Mouse (Mus musculus) intestine, embryonic 14.5 days (tissue): ENCODE measurements around the gene Pgap3. TPM values are rescaled to one million over a fixed set of nuclear protein-coding genes. Genes with fewer than 3 reads are reported as not detected.
"Not testable (repeated sequence)": the region's sequence is repeated elsewhere in the genome, so short reads cannot be mapped to it uniquely, and the experiment has no call there.

Experiments used
- ATAC-seq: fragments of 200-750 bp; cut with Nextera tagmentation; replicated peaks from 2 replicates; pipeline ENCODE4 v1.8.0; 2017; ENCODE audit warnings: low read depth, moderate number of reproducible peaks, moderate TSS enrichment, moderate library complexity; ENCODE audit not compliant: low FRiP score, low TSS enrichment
- DNase-seq: peaks from one replicate; pipeline ENCODE4 v3.0.0-alpha.2; 2018; ENCODE audit warnings: low spot score
- H3K27ac ChIP-seq: fragments of 300-500 bp; sonication (generic); 2 replicates; pipeline ENCODE4 v1.5.1; 2014; ENCODE audit warnings: low read depth, mild to moderate bottlenecking, control low read depth
- H3K27me3 ChIP-seq: fragments of 300-500 bp; sonication (generic); replicated peaks from 2 replicates; pipeline ENCODE4 v1.6.1; 2014; ENCODE audit warnings: low read length, control low read depth; ENCODE audit not compliant: control insufficient read depth, insufficient read depth
- H3K36me3 ChIP-seq: fragments of 300-500 bp; sonication (generic); 2 replicates; pipeline ENCODE4 v1.6.1; 2014; ENCODE audit warnings: low read length, control low read depth; ENCODE audit not compliant: control insufficient read depth, insufficient read depth
- H3K4me1 ChIP-seq: fragments of 300-500 bp; sonication (generic); replicated peaks from 2 replicates; pipeline ENCODE4 v1.6.1; 2014; ENCODE audit warnings: low read length, control low read depth, mixed read lengths; ENCODE audit not compliant: control insufficient read depth, insufficient read depth
- H3K4me2 ChIP-seq: fragments of 300-500 bp; sonication (generic); 2 replicates; pipeline ENCODE4 v1.6.1; 2014; ENCODE audit warnings: low read length
- H3K4me3 ChIP-seq: fragments of 300-500 bp; sonication (generic); 2 replicates; pipeline ENCODE4 v1.5.1; 2014; ENCODE audit warnings: low read depth, low read length, control low read depth, mixed read lengths
- H3K9ac ChIP-seq: fragments of 300-500 bp; sonication (generic); 2 replicates; pipeline ENCODE4 v1.6.1; 2014; ENCODE audit warnings: mild to moderate bottlenecking, low read length
- H3K9me3 ChIP-seq: fragments of 300-500 bp; sonication (generic); 2 replicates; pipeline ENCODE4 v1.6.1; 2016; ENCODE audit warnings: low read length, control low read depth; ENCODE audit not compliant: control insufficient read depth
- WGBS: fragments of 180-500 bp; shearing (Covaris S2); extraction: QIAGEN DNeasy Blood & Tissue Kit; methylation state at CpG from one replicate; pipeline ENCODE4 v1.1.7; 2014; 5-methylcytosine and 5-hydroxymethylcytosine counted together
- polyA plus RNA-seq: library from polyadenylated mRNA; unstranded; fragments of >200 nt; fragmentation: Nextera tagmentation; extraction: Ambion mirVana; gene quantifications from 2 replicates; pipeline ENCODE4 v1.2.1, GENCODE M21; 2014

Gene Pgap3
- polyA plus RNA-seq, 1 experiment from 2014 or later: 14.1 TPM

DNA sequence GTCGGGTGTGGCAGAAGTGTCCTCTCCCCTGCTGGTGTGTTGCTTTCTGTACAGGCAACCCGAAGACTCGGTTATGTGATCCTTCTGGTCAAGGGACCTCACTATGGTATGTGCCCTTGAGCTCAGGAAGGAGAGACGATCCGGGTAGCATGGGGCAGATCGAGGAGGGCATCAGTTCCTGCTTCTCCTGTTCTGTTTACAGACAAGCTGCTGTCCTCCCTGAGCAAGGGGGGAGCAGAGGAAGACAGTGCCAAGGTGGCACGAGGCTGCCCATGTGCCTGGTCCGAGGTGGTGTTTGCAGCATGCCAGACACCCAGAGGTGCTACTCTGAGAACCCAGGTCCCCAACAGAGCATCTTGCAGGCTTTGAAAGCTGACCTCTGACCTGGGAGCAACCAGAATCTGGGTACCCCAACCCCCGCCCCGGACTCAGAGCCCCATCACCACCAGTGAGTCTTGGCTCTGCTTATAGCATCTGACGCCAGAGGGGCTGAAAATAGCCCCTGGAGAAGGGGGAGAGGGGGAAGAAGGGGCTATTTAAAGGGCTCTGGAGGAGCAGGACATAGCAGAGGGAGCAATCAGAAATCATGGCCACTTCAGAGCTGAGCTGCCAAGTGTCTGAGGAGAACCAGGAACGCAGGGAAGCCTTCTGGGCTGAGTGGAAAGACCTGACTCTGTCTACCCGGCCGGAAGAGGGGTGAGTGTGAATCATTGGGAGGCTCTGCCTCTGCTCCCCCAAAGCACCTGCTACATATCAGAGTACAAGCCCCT is 16.8 kb downstream of the Pgap3 start, which contains the start of gene Tcap:
Tcap (plus strand) TSS at position 551 of the 770 bp plus-strand sequence.
- peaks cover 34% of the 10 kb centered on the region for H3K27me3 ChIP-seq
- H3K36me3 ChIP-seq: peaks cover 25% of the 10 kb centered on the region
- H3K4me1 ChIP-seq: no peaks in the 10 kb centered on the region
- H3K9ac ChIP-seq: no peak within 1 kb of the TSS
- WGBS: 57% methylated on average over 14 of the region's 14 CpGs
- no peak for ATAC-seq
- no peak within 1 kb of the TSS for H3K4me3 ChIP-seq
- H3K27ac ChIP-seq: no peak within 1 kb of the TSS
- H3K4me2 ChIP-seq: no peak within 1 kb of the TSS
- DNase-seq: no peak
- H3K9me3 ChIP-seq: no peaks in the 10 kb centered on the region

- Histone ChIP-seq H3K36me3 (peaks cover 35% of the 10 kb centered on the region), H3K27me3 (peaks cover 24% of the 10 kb centered on the region)
- not testable (repeated sequence) for H3K27ac ChIP-seq, H3K9me3 ChIP-seq, ATAC-seq, H3K4me3 ChIP-seq, H3K4me2 ChIP-seq, DNase-seq, H3K9ac ChIP-seq, H3K4me1 ChIP-seq
- WGBS: 28% methylated on average over 2 of the region's 2 CpGs
Observed at GRCm38 (mm10) chr11:98382405-98382804, 17.9 kb downstream of the Pgap3 start.

DNA sequence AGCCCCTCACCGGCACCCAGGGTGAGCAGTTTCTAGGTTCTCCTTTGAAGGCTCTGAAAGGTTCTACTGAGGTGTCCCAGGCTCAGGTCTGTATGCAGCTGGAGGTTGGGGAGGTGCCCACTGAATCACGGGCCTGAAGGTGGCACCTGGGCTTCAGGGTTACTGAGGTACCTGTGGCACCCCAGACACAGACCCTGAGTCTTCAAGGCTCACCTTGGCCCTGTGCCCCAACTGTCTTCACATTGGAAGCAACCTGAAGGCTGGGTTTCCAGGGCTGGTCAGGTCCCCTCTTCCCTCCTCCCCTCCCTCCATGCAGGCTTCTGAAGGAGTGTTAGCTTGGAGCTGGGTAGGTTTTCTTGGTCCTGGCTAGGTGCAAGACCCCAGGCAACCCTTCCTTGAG is 18.6 kb downstream of the Pgap3 start:
- WGBS: 90% methylated on average over 2 of the region's 2 CpGs

DNA sequence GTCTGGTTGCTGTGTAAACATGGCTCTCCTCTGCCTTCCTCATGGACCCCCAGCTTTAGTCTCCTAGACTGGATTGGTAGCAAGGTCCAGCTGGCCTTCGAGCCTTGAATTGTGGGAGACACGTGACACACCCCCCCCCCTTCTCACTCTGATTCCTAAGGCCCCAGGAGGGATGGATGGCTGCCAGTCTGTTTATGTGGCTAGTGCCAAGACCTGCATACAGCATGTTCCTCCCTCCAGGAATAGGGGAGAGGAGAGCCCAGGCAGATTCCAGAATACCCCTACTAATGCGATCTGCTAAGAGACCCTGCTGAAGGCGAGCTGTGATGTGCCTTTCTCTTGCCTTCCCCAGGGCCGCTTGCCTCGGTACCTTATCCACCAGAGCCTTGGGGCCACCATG is 20.2 kb downstream of the Pgap3 start:
- DNase-seq (no peak), ATAC-seq (no peak)
- Histone ChIP-seq H3K9ac (no peak overlapping the region), H3K36me3 (peaks cover 58% of the 10 kb centered on the region), H3K9me3 (no peaks in the 10 kb centered on the region), H3K4me2 (no peak overlapping the region), H3K27me3 (peaks cover under 1% of the 10 kb centered on the region; the same call in 1 of the 2 replicates), H3K27ac (no peak overlapping the region), H3K4me3 (no peak overlapping the region), H3K4me1 (no peaks in the 10 kb centered on the region)
- 80% methylated on average over 6 of the region's 6 CpGs for WGBS

More for the DNA sequence above, 18.6 kb downstream of the Pgap3 start:
- no peaks in the 10 kb centered on the region for H3K9me3 ChIP-seq
- no peak overlapping the region for H3K4me2 ChIP-seq
- H3K27me3 ChIP-seq: peaks cover 16% of the 10 kb centered on the region
- peaks cover 43% of the 10 kb centered on the region for H3K36me3 ChIP-seq
- H3K4me3 ChIP-seq: no peak overlapping the region
- H3K4me1 ChIP-seq: no peaks in the 10 kb centered on the region
- H3K27ac ChIP-seq: no peak overlapping the region
- H3K9ac ChIP-seq: no peak overlapping the region
- DNase-seq: no peak
- no peak for ATAC-seq

DNA sequence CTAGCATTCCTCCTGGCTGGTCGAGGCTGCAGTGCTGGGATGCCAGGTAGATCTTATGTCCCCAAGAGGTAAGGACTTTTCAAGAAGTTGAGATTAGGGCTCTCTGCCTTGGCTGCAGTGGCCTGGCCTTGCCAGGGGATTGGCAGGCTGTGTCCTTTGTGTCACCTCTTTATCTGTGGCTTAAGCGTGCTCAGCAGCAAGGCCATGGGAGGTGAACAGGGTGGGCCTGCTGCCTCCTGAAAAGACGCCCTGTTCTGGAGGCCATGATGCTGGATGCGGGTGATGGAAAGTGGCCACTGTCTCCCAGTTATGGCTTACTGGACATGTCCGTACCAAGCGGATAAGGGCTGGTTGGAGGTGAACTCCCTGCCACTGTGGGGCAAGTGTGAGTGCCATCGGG is 20.9 kb downstream of the Pgap3 start:
- no peak overlapping the region for H3K4me3 ChIP-seq
- no peak overlapping the region for H3K27ac ChIP-seq
- no peaks in the 10 kb centered on the region for H3K27me3 ChIP-seq
- H3K9ac ChIP-seq: no peak overlapping the region
- H3K36me3 ChIP-seq: peaks cover 65% of the 10 kb centered on the region
- 80% methylated on average over 7 of the region's 7 CpGs for WGBS
- no peak overlapping the region for H3K4me2 ChIP-seq
- ATAC-seq (no peak), DNase-seq (no peak)
- no peaks in the 10 kb centered on the region for H3K9me3 ChIP-seq
- H3K4me1 ChIP-seq: no peaks in the 10 kb centered on the region

GRCm38 (mm10) chr11:98377787-98378186 is 22.5 kb downstream of the Pgap3 start:
- Histone ChIP-seq H3K9ac (no peak overlapping the region), H3K4me3 (no peak overlapping the region), H3K27me3 (no peaks in the 10 kb centered on the region), H3K9me3 (no peaks in the 10 kb centered on the region), H3K4me2 (no peak overlapping the region), H3K4me1 (no peaks in the 10 kb centered on the region), H3K27ac (no peak overlapping the region), H3K36me3 (peaks cover 70% of the 10 kb centered on the region)
- DNase-seq: no peak
- ATAC-seq: no peak
- WGBS: 82% methylated on average over 11 of the region's 11 CpGs

- ATAC-seq: no peak
- Histone ChIP-seq H3K4me2 (no peak overlapping the region), H3K27me3 (no peaks in the 10 kb centered on the region), H3K36me3 (peaks cover 70% of the 10 kb centered on the region), H3K27ac (no peak overlapping the region), H3K4me3 (no peak overlapping the region), H3K4me1 (0 out of 2 replicates have a peak, but pooled peaks cover 4% of the 10 kb centered on the region), H3K9ac (no peak overlapping the region), H3K9me3 (no peaks in the 10 kb centered on the region)
- no peak for DNase-seq
- WGBS: 70% methylated on average over 5 of the region's 5 CpGs
Observed at GRCm38 (mm10) chr11:98376756-98377155, 23.5 kb downstream of the Pgap3 start.

DNA sequence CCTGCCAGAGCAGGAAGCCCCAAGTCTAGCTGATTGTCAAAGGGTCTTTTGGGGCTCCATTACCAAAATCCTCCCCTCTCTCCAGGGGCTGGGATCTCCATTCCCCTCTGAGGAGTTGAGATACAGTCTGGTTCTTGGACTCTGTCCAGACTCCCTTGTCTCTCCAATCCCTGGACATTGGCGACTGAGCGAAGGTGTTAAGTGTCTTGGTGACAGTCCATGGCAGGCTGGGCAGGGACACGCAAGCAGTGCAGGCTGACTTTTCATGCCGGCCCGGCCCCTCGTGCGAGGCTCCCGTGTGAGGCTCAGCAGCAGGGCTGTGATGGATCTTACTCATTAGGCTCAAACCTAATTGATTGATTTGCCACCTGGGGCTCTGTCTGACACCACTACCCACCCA is 26.0 kb downstream of the Pgap3 start:
- H3K4me3 ChIP-seq: no peak overlapping the region
- ATAC-seq: no peak
- no peak for DNase-seq
- no peak overlapping the region for H3K9ac ChIP-seq
- 87% methylated on average over 8 of the region's 8 CpGs for WGBS
- H3K36me3 ChIP-seq: peaks cover 53% of the 10 kb centered on the region
- H3K27ac ChIP-seq: no peak overlapping the region
- H3K9me3 ChIP-seq: no peaks in the 10 kb centered on the region
- H3K27me3 ChIP-seq: no peaks in the 10 kb centered on the region
- peaks cover 9% of the 10 kb centered on the region; the same call in 1 of the 2 replicates for H3K4me1 ChIP-seq
- no peak overlapping the region for H3K4me2 ChIP-seq

DNA sequence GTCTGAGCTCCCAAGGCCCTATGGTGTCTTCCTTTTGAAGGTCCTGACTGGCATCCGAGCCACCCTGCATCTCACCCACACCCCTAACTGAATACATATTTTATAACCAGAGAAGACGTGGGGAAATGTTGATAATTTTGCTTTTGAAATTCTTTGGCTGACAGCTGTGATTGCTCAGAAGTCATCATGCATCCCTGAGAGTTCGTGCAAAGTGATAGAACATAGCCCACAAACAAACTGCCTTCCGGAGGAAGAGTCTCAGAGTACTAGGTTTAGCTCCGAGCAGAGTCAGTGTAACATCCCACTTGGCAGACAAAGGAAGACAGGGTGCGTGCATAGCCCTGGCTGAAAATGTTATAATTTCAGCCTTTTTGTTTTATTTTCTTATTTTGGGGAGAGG is 27.0 kb downstream of the Pgap3 start:
- Histone ChIP-seq H3K4me2 (no peak overlapping the region), H3K27me3 (no peaks in the 10 kb centered on the region), H3K36me3 (peaks cover 43% of the 10 kb centered on the region), H3K4me3 (no peak overlapping the region), H3K27ac (no peak overlapping the region), H3K9me3 (no peaks in the 10 kb centered on the region), H3K9ac (no peak overlapping the region), H3K4me1 (peaks cover 9% of the 10 kb centered on the region; the same call in 1 of the 2 replicates)
- ATAC-seq (no peak), DNase-seq (no peak)
- WGBS: 87% methylated on average over 6 of the region's 6 CpGs
